Mouse (Mus musculus): Measurements from ENCODE around the gene Agl. TPM values are rescaled to one million over a fixed set of nuclear protein-coding genes. Genes with fewer than 3 reads are reported as not detected.

The Agl gene
- polyA plus RNA-seq, 1 experiment from 2014 or later = 10.7 TPM

DNA sequence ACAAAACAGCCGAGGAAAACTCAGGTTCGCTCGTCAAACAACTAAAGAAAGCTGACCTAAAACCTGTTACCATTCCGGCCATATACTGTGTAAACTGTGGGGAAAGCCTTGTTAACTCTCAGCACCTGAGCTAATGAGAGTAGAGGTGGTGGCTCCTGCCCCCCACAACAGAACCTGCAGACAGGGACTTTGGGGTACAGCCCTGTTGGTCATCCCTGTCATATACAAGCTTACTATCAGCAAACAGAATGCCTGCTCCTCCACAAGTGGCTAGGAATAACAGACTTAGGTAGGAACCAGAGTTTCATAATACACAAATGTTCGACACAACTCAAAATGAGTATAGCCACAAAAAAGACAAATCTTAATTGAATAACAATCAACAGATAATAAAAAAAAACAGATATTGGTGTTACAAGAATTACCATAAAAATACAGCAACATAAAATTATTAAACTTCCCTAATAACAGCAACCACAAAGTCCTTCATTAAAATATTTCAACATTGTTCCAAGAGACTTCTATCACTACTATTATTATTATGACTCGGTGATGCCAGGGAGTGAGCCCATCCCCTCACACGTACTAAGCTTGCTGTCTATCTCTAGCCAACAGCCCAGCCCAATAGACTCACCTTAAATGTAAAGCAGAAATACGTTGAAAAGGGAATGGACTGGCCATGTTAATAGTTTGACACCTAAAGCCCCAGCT, 112.9 kb downstream of the Agl start:
- H3K9me3 ChIP-seq = no peaks in the 10 kb centered on the region
- H3K36me3 ChIP-seq = peaks cover 9% of the 10 kb centered on the region; the same call in 1 of the 2 replicates
- no peak overlapping the region for H3K27ac ChIP-seq
- H3K27me3 ChIP-seq (ENCODE audit: insufficient read depth, poor library complexity, severe bottlenecking) = no peaks in the 10 kb centered on the region
- DNase-seq (ENCODE audit: low spot score) = no peak
- H3K4me1 ChIP-seq (replicated peaks) = no peaks in the 10 kb centered on the region
- no peak overlapping the region for H3K4me3 ChIP-seq
- 92% methylated on average over 8 of the region's 8 CpGs for WGBS

DNA sequence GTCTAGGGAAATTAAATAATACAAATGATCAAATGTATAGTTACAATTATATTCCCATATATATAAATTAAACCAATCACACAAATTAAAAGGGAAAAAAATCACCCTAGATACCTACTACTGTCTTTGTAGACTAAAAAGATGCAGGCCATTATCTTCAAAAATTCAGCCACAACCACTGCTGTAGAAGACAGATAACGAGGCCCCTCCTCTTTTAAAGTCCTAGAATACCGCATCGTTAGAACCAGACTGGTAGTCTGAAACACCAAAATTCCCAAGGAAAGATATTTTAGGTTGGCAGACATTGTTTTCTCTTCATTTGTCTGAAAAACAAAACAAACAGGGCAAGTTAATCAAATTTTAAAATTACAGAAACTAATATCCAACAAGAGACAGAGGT, 113.7 kb downstream of the Agl start:
- H3K4me3 ChIP-seq = no peak overlapping the region
- DNase-seq (ENCODE audit: low spot score) = no peak
- H3K36me3 ChIP-seq = peaks cover 9% of the 10 kb centered on the region; the same call in 1 of the 2 replicates
- H3K27ac ChIP-seq = no peak overlapping the region
- H3K27me3 ChIP-seq (ENCODE audit: insufficient read depth, poor library complexity, severe bottlenecking) = no peaks in the 10 kb centered on the region
- 92% methylated on average over 3 of the region's 3 CpGs for whole genome bisulfite sequencing
- no peaks in the 10 kb centered on the region for H3K4me1 ChIP-seq (replicated peaks)
- H3K9me3 ChIP-seq = no peaks in the 10 kb centered on the region

Other genes starting within 250 kb of the Agl start
- 0.31 and 0.70 TPM in 2 replicates for gene Lrrc39, start 245.2 kb downstream of the Agl start, polyA plus RNA-seq (2016; fragmentation: Nextera tagmentation; extraction: Ambion mirVana)
- 28.5 and 36.1 TPM in 2 replicates for gene Sass6, start 213.2 kb downstream of the Agl start, polyA plus RNA-seq (2016; fragmentation: Nextera tagmentation; extraction: Ambion mirVana)
- gene Trmt13, start 193.6 kb downstream of the Agl start, polyA plus RNA-seq (2016; fragmentation: Nextera tagmentation; extraction: Ambion mirVana) = 22.4 and 23.5 TPM in 2 replicates
- gene Mfsd14a, start 145.5 kb downstream of the Agl start, polyA plus RNA-seq (2016; fragmentation: Nextera tagmentation; extraction: Ambion mirVana) = 69.4 and 80.9 TPM in 2 replicates
- gene Gm43191, start 126.9 kb downstream of the Agl start, polyA plus RNA-seq (2016; fragmentation: Nextera tagmentation; extraction: Ambion mirVana) = not detected in 2 replicates
- 5.7 and 7.8 TPM in 2 replicates for gene Slc35a3, start 95.3 kb downstream of the Agl start, polyA plus RNA-seq (2016; fragmentation: Nextera tagmentation; extraction: Ambion mirVana)
- 8.7 and 17.2 TPM in 2 replicates for gene Frrs1, start 51.3 kb upstream of the Agl start, polyA plus RNA-seq (2016; fragmentation: Nextera tagmentation; extraction: Ambion mirVana)
- gene 4930455H04Rik, start 160.1 kb upstream of the Agl start, polyA plus RNA-seq (2016; fragmentation: Nextera tagmentation; extraction: Ambion mirVana) = not detected in 2 replicates
- 1.9 and 2.6 TPM in 2 replicates for gene Palmd, start 160.8 kb upstream of the Agl start, polyA plus RNA-seq (2016; fragmentation: Nextera tagmentation; extraction: Ambion mirVana)